Mouse (Mus musculus) activated CD4-positive, CD25-positive, alpha-beta regulatory T cell, adult 4 months (primary cell): ENCODE measurements around the gene Grip1. TPM values are rescaled to one million over a fixed set of nuclear protein-coding genes. Genes with fewer than 3 reads are reported as not detected.

Experiments used
- ATAC-seq: one replicate; pipeline ENCODE4 v1.8.0; 2017
- polyA plus RNA-seq, 2 experiments: library from polyadenylated mRNA; unstranded; fragments of 100-300 nt; shearing (Covaris generic); gene quantifications; one replicate each; pipeline ENCODE4 v1.2.1; 2017

The Grip1 gene
- polyA plus RNA-seq, 2 experiments from 2014 or later, result 0.16 TPM; not detected in 1

DNA sequence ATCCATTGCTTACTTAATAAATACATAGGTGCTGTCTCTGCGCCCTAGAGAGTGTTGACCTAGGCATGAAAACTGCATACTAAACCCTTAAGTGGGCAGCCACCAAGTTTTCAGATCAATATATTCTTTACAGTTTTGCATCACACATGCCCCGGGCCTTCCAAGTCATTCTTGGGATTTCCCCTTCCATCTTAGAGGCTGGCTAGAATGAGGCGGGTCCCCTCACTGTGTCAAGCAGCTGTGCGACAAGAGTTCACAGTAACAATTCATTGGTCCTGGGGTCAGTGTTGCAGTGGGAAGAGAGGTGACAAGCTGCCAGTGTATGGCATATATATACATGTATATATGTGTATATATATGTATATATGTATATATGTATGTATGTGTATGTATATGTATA is 388.4 kb downstream of the Grip1 start:
- ATAC-seq, result no peak

DNA sequence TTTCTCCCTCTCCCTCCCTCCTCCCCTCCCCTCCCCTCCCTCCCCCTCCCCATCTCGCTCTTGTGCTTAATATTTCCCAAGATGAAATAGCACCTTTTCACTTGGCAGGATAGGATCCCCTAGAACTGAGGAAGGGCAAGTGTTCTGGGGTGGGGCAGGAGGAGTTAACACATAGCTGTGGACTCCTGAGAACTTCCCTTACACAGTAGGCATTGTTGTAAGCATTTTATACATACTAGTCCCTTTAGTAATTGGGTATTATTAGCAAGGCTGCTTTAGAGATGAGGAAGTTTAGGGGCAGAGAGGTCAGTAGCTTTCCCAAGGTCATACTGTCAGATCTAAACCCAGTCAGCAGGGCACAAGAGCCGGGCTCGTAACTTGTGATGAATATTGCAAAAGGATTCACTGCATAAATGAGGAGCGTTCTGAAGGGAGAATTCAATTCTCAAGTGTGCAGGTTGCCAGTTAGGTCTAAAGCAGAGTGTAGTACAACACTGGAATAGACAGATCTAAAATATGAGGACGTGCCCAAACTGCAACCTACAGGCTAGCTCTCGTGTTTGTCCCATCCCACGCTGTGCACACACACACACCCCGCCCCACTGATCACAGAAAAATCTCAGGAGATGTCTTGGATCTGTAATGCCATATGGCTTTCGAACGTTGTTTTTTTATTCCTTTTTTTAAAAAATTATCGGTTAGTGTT is 392.2 kb downstream of the Grip1 start:
- no peak for ATAC-seq

DNA sequence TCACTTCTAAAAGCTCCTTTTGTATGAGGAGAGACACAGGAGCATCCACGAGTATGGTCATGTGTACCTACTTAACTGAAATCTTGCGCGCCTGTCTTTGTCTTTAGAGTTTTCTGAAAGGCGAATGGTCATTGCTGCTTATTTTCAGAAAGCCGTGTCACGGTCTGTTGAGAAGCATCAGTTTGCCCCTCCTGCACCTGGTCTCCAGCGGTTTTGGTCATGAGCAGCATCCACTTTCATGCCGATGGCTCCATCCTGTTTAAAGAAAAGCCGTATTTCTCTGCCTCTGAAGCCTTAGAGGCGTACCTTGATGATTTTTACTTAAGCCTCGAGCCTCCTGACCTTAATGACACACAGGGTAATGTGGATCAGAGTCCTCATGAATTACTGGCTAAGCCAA is 398.0 kb downstream of the Grip1 start:
- no peak for ATAC-seq

DNA sequence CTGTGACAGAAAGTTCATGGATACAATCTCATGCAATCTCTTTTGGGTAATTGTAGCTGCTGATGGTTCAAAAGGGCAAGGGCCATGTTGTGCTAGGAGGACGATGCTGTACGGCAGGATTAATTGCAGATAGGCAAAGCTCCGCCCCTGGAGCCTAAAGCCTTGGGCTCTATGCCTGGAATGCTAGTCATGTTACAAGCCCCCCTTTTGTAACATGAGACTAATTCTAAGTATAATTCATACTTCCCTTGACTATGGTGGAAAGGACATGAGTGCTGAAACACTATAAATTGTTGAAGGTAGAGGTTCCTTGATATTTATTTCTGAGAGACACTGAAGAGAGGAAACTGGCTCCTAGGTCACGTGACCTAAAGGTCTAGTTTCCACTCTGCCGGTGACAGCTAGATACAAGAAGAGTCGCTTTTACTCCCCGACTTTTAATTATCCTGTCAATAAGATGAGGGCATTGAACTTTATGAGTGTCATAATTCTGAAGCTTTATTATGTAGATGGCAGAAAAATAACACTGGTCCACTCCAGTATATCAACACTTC is 399.0 kb downstream of the Grip1 start:
- ATAC-seq, result no peak

DNA sequence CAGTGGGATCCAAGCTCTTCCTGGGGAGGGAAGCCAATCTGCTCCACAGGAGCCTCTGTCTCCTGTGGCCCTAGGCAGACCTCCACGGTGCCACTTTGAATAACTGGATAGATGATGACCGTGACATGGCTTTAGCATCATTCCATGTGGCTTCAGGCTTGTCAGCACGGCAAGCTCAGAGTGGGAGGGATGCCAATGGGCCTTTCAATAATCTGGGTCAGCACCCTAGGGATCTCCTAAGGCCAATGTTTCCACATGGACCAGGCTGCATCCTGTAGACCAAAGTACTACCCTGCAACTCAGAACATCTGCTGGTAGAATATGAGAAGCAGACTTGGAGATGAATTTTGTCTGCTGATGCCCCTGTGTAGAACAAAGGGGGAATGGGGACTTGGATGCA is 414.1 kb downstream of the Grip1 start:
- ATAC-seq, result no peak

DNA sequence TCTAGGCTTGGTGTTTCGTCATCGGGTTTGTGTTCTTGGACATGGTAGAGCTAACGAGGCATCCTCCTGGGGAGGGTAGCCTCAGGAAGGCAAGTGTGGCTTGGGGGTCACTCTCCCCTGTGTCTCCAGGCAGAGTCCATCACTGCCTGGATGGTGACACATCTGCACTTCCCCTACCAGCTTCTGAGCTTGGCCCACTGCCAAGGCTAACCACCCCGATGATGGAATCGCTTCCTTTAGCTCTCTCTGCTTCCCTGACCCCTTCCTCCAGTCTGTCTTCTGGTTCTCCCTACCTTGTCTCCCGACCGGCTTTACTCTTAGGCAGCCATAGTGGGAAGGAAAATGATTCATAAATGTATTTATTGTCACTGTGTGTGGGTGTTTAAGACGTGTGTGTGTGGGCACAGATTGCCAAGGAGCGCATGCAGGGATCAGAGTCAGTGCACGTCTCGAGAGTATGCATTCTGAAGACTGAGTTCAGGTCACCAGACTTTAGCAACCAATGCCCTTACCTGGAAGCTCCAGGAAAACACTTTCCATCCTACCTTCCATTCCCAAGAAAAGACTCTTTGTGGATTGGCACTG is 415.5 kb downstream of the Grip1 start:
- ATAC-seq, result no peak

DNA sequence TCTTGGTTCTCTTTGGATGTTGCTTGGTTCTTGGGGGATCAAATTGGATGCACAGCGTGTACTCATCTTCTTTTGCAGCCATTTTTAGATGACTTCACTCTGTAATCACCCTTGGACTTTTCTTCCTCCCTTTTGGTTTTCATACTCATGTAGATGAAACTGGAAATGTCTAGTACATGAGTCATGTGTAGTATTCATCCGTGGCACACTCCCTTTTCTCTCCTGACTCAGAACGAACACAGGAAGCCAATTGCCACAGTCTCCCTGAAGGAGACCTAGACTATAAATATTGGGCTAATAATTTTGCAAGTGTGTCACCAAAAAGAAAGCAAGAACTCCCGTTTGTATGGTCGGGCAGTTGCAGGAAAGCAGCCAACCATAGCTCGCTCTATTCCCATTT is 423.1 kb downstream of the Grip1 start:
- ATAC-seq, result no peak

DNA sequence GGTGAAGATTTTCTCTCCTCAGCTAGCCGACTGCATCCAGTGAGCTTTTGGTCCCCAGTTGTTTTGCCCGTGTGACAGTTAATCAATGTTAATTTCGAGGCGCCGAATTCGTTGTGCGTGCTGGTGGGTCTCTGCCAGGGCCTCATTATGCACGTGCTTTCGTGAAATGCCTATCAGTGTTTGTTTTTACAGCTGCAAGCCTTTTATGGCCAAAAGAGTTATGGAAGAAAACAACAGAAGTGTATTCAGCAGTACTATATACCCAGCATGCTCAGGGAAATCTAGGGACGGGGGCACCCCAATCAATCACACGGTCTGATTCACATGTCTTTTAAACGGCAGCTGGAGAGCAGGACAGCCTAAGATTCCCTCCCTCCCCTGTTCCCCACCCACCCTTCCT is 424.7 kb downstream of the Grip1 start:
- no peak for ATAC-seq

DNA sequence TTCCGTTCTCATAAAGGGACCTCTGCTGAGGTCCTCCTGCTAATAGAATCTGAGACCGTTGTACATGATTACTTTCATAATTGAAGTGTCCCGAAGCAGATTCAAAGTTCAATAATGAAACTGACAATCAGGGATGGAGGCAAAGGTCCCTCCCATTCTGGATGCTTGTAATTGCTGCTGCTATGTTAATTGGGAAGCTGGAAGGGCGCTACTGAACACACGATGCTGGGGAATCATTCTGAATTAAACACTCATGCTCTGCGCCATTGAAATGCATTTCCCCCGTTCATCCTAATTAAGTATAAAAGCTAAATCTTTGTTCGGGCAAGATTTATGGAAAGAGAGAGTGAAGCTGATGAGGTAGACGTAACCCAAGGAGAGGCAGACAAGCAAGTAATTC is 431.0 kb downstream of the Grip1 start:
- no peak for ATAC-seq

DNA sequence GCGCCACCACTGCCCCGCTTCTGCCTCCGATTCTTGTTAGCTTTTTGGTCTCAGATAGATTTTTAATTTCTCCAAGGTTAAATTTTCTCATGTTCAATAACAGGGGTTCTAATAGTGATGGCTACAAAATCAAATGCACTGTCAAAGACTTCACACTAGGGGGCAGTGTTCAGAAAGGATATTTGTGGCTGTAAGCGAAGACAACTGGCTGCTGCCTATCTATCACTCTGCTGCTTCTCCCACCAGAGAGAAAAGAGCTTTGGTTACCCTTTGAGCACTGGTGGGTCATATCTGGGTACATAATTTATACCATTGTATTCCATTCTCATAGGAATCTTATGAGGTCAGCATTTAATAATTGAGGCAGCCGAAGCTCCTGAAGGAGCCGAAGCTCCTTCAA is 431.9 kb downstream of the Grip1 start:
- no peak for ATAC-seq

DNA sequence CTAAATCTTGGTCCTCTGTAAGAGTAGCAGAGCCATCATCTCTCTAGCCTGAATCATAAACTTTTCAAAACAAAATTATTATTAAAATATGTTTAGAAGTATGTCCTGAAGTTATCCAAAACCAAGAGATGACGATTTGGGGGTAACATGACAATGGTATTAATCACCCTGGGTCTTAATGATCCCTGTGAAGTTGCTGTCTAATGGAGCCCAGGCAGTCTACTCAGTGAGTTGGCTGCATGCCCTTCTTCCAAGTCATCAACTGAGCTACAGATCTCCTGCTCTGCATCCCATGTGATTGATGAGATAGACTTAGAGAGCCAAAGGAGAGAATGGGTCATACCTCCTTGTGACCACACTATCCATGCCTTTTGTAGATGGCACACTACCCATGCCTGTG is 433.1 kb downstream of the Grip1 start:
- ATAC-seq, result no peak

DNA sequence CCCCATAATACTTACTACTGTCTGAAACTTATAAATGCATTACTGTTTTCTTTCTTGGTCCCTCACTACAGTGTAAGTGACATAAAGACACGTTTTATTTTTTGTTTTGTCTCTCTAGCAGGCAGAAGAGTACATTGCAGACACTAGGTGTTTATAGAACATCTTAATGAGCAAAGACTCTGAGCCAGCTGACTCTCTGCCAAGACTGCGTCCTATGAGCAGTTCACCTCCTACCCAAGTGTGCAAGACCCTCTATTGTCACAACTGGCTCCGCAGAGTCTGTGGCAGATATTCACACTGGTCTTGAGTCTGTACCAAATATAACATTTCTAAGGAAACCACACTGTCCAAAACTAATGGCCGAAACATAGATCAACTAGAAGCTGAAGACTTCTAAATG is 449.1 kb downstream of the Grip1 start:
- no peak for ATAC-seq

DNA sequence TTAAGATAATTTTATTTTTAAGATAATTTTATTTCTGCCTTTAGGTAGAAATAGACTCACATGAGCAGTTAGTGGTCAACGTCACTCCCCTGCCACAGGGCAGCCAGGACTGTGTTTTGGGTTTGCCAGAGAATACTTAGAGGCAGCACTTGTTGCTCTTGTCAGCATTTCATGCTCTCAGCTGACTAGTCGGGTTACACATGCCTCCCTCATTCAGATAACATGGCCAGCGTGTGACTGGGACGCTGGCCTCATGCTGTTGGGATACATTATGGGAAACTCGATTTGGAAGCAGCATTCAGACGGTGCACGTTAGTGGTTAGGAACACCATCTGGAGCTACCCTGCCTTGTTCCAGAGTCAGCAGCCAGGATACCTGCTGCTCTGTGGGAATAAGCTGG is 453.2 kb downstream of the Grip1 start:
- no peak for ATAC-seq

DNA sequence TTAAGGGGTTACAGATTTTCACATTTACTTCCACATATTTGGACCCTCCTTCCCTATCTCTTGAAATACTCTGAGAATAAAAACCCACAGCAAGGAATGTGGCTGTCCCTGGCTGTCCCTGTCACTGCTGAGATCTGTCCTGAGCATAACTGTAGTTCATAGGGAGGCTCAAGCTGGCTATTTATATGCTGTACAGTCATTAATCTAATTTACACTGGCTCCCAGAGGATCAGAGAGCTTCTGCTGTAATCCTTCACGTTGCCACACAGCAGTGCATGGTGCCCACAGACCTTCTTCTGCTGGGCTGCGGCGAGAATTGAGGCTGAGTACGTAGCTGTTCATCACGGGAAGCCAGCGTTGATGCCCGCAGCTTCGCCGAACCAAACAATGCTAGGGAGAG is 464.4 kb downstream of the Grip1 start:
- no peak for ATAC-seq

DNA sequence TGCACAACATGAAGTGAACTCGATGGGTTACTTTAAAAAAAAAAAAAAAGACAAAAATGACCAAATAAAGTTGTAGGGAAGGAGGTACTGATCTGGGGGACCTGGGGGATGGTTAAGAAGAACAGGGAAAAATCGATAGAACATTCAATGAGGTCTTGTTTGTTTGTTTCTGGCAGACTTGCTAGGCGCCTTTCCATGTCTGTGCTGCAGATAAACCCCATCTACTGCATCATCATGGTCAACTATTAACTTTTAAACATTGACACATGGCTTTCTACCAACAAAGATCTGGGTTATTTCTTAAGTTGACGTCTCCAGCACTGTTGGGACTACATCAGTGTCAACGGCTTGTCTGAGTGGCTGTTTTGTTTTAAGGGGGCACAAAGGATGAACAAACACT is 474.3 kb downstream of the Grip1 start:
- ATAC-seq, result no peak

DNA sequence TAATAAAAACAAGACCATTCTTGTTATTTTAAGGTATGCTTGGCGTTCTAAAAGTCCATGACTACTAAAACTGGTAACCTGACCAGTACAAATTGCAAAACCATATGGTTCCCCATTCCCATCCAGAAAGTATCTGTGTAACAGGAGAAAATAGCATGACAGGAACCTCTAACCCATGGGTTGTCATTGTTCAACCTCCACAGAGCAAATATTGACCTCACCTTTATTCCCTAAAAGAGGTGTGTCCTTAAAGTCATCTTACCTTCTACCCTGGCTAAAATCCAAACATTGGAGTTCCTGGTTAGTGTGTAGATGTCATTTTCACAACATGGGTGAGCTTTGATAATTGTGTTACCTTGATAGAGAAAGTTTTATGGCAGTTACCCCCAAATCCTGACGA is 475.3 kb downstream of the Grip1 start:
- ATAC-seq, result no peak

DNA sequence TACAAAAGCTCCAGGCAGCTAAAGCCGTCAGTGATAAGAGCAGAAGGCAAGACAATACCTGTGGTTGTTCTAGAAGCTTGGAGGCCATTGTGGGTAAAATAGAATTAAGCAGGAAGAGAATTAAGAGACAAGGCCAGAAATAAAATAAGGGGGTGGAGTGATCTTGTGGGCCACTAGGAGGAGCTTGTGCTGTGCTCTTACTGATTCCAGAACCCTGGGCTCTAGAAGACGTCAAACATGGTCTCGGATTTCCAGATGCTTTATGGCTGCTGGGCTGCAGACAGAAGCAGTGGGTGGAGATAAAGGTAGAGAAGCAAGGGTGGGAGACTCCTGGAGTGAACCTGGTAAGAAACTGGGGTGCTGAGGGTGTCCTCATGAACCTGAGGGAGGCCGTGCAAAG is 479.2 kb downstream of the Grip1 start:
- no peak for ATAC-seq

DNA sequence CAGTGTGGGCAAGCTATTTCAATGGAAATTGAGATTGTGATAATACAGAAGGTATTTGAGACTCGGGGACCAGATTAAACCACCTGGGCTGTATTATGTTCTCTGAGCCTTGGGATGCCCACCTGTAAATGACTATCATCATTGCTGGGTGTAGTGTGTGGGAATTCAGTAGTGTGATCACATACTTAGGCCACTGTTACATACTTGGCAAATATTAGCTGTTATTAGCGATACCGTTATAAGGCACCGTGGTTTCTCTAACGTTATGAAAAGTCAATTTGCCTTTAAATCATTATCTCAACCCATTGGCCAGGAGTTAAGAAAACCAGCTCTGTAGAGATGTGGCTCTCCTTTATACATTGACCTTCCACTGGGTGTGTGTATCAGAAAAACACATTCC is 479.7 kb downstream of the Grip1 start:
- no peak for ATAC-seq

DNA sequence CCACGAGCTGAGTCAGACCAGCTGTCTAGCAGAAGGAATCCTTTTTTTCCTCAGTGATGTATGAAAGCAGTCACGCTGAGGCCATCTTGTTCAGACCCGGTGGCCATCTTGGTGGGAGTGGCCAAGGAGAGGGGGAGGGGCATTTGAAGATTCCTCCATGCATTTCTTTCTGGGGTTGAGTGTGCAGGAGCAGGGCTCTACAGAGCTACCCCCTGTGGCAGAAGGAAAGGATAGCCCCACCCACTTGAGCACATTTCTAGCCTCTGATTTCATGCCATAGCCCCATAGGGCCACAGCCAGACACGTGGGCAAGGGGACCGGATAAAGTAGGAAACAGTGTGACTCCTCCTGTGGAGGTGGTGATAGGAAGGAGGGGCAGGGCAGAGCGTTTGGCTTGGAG is 481.6 kb downstream of the Grip1 start:
- no peak for ATAC-seq

DNA sequence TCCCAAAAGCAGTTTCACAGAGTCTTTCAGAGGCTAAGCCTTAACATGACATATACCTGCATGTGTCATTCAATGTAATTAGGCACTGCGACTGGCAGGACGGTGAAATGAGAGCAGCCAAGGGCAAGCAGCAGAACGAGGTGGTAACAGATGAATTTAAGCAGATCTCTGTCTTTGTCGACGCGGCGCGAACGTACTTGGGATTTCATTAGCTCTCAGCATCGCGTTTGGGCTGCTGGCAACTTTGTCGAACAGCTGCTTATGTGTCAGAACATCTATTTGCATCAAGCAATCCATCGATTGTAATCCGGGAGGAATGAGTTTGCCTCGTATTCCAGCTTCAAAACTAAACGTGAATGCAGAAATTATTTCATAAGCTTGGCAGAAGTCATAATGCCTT is 483.9 kb downstream of the Grip1 start:
- ATAC-seq, result no peak

DNA sequence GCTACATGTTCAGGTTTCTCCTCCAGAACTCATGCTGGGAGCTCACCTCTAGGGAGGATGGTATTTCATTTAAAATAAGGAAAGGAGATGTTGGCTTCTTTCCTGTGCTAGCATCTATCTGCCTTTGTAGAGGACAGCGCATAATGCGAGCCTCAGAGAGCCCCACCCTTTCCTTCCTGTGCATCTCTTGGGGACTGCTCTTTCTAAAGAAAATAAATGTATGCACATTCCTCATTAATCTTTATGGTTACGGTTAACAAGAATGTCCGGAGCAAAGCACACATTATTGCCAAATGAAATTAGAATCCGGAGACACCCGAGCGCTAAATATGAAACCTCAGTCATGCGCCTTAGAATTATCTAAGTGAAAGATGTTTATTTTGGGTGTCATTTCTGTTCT is 490.3 kb downstream of the Grip1 start:
- no peak for ATAC-seq

DNA sequence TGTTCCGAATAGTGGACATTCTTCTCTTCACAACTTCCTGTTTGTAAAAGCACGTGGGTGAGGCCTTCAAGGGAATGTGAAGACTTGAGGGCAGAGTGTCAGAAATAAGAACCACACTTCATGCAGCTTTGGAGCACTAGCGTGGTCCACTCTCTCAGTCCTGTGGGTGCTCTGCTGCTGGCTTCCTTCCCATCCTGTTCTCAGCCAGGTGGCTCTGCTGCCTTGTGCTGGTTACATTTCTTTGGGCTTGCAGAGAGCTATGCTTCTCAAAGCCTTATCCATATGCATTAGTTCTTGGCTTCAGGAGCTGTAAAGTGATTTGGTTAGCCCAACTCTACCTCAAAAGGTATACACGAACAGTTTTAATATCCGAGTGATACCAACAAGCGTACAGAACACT is 497.8 kb downstream of the Grip1 start:
- no peak for ATAC-seq

DNA sequence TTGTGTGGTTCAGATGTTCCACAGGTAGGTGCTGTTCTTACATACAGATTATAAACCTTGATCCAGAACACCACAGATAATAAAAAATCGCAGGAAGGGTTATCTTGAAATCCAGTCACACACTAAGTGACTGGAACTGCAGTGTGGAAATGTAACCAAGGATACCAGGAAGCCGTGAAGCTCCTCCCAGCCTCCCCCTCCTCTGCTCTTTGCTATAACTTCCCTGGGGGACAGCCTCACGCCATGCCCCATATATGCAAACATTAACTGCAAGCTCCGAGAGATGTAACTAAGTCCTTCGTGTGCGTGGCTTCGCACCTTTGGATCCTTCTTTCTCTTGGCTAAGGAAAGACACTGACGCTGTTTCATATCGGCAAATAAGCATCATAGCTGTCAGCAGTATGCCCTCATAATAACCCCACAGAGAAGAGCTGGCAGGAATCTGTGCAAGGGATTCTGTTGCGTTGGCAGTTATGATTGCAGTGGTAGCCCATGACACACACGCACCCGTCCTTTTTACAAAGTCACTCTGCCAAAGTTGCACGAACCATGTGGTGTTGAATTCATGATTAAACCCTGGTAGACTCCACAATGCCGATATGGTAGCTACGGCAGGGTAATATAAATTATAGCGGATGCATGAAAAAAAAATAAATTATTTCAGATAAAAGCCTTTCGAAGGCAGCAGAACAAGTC is 503.8 kb downstream of the Grip1 start:
- ATAC-seq, result no peak

DNA sequence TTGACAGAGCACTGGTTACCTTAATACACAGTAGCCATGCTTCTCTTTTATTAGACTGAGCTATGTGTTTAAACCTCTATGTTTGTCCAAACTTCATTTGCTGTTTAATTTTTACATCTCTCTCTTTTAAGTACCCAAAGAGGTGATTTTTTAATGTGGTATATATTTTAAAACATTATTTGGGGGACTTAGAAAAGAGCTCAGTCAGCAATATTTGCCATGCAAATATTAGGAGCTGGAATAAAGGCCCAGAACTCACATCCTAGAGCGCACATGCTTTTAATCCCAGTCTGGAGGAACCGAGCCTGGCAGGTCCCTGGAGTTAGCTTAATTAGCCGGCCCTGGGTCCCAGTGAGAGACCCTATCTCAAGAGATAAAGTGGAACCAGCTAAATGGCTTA is 507.3 kb downstream of the Grip1 start:
- no peak for ATAC-seq
